In genomic region chr9:120837431-120838150, GRCm38 (mm10) we compare ENCODE assay signal across 24 mouse cellular contexts.
DNase-seq lines count a peak whose midpoint lies in the region; ATAC-seq and TF ChIP-seq lines count a peak whose summit lies in the region.
"Had no signal": no experiment of that assay in that cellular context is flagged by ENCODE, and none has a peak within 500 bp of the region (broad histone marks: within the 10 kb centered on the region; RNA-seq: fewer than 3 reads in every experiment).

No protein-coding gene starts in this region.

- no peaks in the 10 kb centered on the region for H3K9me3 ChIP-seq in midbrain, embryonic 10.5 days (replicated peaks)
- H3K9me3 ChIP-seq: embryonic facial prominence, embryonic 10.5 days; forebrain, embryonic 15.5 days; G1E; intestine, embryonic 15.5 days; liver, embryonic 13.5 days; neural tube, embryonic 13.5 days had no signal

- in situ Hi-C loops in Patski (cut with MboI; ENCODE audit: low pct_unique_long_range_greater_than_20kb), result no loop called here

- H3K27ac ChIP-seq in kidney, adult 2 months (ENCODE audit: insufficient read depth, low read depth, low read length), result no peak overlapping the region
- no peak overlapping the region for H3K27ac ChIP-seq in midbrain, embryonic 10.5 days (replicated peaks)
- H3K27ac ChIP-seq: embryonic facial prominence, embryonic 10.5 days; forebrain, embryonic 15.5 days; intestine, embryonic 15.5 days; layer of hippocampus, adult 2 months; liver, embryonic 13.5 days; neural tube, embryonic 13.5 days had no signal

- WGBS in kidney, adult 2 months, result 90% methylated on average over 8 of the region's 8 CpGs
- 92% methylated on average over 8 of the region's 8 CpGs for WGBS in midbrain, embryonic 10.5 days

- H3K4me3 ChIP-seq in kidney, adult 2 months (ENCODE audit: insufficient read depth, low read depth, low read length), result no peak overlapping the region
- no peak overlapping the region for H3K4me3 ChIP-seq in midbrain, embryonic 10.5 days
- H3K4me3 ChIP-seq: embryonic facial prominence, embryonic 10.5 days; forebrain, embryonic 15.5 days; intestine, embryonic 15.5 days; layer of hippocampus, adult 2 months; liver, embryonic 13.5 days; megakaryocyte, embryonic 14.5 days; myocyte; neural tube, embryonic 13.5 days had no signal

- no peaks in the 10 kb centered on the region for H3K4me1 ChIP-seq in kidney, adult 2 months (ENCODE audit: control insufficient read depth, insufficient read depth, low read length)
- H3K4me1 ChIP-seq in midbrain, embryonic 10.5 days, result no peaks in the 10 kb centered on the region
- H3K4me1 ChIP-seq: embryonic facial prominence, embryonic 10.5 days; forebrain, embryonic 15.5 days; intestine, embryonic 15.5 days; liver, embryonic 13.5 days; megakaryocyte, embryonic 14.5 days; neural tube, embryonic 13.5 days had no signal

- TF ChIP-seq CTCF in kidney, adult 2 months (conservative IDR thresholded peaks at IDR 0.05; ENCODE audit: insufficient read depth, insufficient read length, low read depth, low read length), result no peak
- no peak for TF ChIP-seq CTCF in Patski (IDR thresholded peaks at IDR 0.05)

- no peaks in the 10 kb centered on the region for H3K36me3 ChIP-seq in kidney, adult 2 months (ENCODE audit: control insufficient read depth, insufficient read depth, low read length)
- no peaks in the 10 kb centered on the region for H3K36me3 ChIP-seq in midbrain, embryonic 10.5 days
- H3K36me3 ChIP-seq: embryonic facial prominence, embryonic 10.5 days; forebrain, embryonic 15.5 days; G1E; intestine, embryonic 15.5 days; liver, embryonic 13.5 days; neural tube, embryonic 13.5 days had no signal

- TF ChIP-seq POLR2A in kidney, adult 2 months (IDR thresholded peaks at IDR 0.05; ENCODE audit: low read depth, low read length), result no peak

- CTCF ChIA-PET in Patski (lab: Charles Lee), result interaction anchor here (1.1 kb wide), 1 partner anchor 126 kb away, joined by 3 read pairs; no protein-coding TSS in a partner anchor

- POLR2A ChIA-PET in Patski (lab: Charles Lee), result no interaction called here

- no peaks in the 10 kb centered on the region for H3K27me3 ChIP-seq in kidney, adult 2 months (replicated peaks; ENCODE audit: control insufficient read depth, insufficient read depth, low read length)
- H3K27me3 ChIP-seq in Patski, result no peaks in the 10 kb centered on the region
- H3K27me3 ChIP-seq in midbrain, embryonic 10.5 days (ENCODE audit: low read depth, poor library complexity, severe bottlenecking), result no peaks in the 10 kb centered on the region
- H3K27me3 ChIP-seq: forebrain, embryonic 15.5 days; intestine, embryonic 15.5 days; liver, embryonic 13.5 days; neural tube, embryonic 13.5 days had no signal

- peak; percentile 21 for ATAC-seq in Patski
- ATAC-seq: forebrain, embryonic 15.5 days; hindbrain, embryonic 16.5 days; intestine, embryonic 15.5 days had no signal

- DNase-seq in adrenal gland, adult (ENCODE audit: inconsistent age in 2 of 2, low spot score in 1 of 2), result peak; percentile 39 to 72
- DNase-seq in adrenal gland, postnatal 10 days, result no peak
- DNase-seq in kidney, adult 2 months, result peak; percentile 13
- DNase-seq in kidney, adult 11 months, result no peak
- no peak for DNase-seq in Patski (ENCODE audit: low read depth, low spot score)
- peak; percentile 45 to 47 for DNase-seq in cerebellum, postnatal 14 days
- DNase-seq in midbrain, embryonic 10.5 days (ENCODE audit: low spot score), result no peak
- DNase-seq: kidney, postnatal 25 days; layer of hippocampus, postnatal 36 days; liver, embryonic 13.5 days; lung, embryonic 14.5 days; midbrain, embryonic 14.5 days; retina, postnatal 1 day; thymus, adult 18-20 months; thymus, postnatal 36 days had no signal

Comparison
In these comparisons a context has a peak if more than half of its experiments do, and no peak if none do; other contexts are left out.
1. DNase-seq: peak in adrenal gland, adult (2 of 2), kidney, adult 2 months (single experiment) and cerebellum, postnatal 14 days (2 of 2); none in adrenal gland, postnatal 10 days (single experiment), kidney, adult 11 months (single experiment), Patski (single experiment) and midbrain, embryonic 10.5 days (single experiment).